Mouse (Mus musculus): ENCODE measurements around the gene Olfr506. TPM values are rescaled to one million over a fixed set of nuclear protein-coding genes. Genes with fewer than 3 reads are reported as not detected.
"Not testable (repeated sequence)": the region's sequence is repeated elsewhere in the genome, so short reads cannot be mapped to it uniquely, and the experiment has no call there.

Olfr506 gene
- not detected for total RNA-seq (2021)

DNA sequence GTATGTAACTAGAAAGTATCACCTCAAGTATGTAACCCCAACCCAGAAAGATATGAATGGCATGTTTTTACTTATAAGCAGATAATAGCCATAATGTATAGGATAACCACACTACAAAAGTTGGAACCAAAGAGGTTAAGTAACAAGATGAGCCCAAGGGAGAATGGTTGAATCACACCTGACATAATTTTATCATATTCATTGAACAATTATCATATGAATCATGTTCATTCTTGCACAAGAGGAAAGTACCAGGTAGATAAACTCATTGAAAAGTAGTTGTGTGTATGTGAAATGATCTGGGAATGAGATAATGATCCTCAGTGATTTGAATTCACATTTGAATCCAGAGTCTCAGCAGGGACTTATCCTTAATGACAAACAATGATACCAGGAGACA lies at the start of gene Olfr506:
TSS of gene Olfr506 (plus strand) at position 301 of the 400 bp plus-strand sequence.
- DNase-seq (ENCODE audit: extremely low spot score in 1 of 2, low spot score in 2 of 2) = no peak
- intact Hi-C loops (cut with DNase I) = no loop called here

DNA sequence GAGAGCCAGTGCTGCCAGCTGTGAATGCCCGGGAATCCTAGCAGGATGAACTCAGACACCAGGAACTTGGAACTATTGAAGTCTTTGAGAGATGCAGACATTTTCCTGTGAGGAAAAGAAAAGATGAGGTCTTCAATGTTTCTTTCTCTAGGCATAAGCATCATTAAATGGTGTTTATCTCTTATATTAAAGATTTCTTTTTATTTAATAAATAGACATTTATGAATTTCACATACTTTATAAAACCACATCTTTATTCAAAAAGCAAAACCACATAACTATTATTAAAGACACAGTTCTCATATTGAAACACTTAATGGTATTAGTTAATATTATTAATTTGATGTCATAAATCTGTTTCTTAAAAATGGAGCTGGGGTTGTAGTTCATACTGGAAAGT lies 44.9 kb upstream of the Olfr506 start, which contains the start of gene Olfr504:
TSS of gene Olfr504 (minus strand) at position 101 of the 400 bp plus-strand sequence.
- DNase-seq (ENCODE audit: extremely low spot score in 1 of 2, low spot score in 2 of 2) = no peak
- intact Hi-C loops (cut with DNase I) = no loop called here

DNA sequence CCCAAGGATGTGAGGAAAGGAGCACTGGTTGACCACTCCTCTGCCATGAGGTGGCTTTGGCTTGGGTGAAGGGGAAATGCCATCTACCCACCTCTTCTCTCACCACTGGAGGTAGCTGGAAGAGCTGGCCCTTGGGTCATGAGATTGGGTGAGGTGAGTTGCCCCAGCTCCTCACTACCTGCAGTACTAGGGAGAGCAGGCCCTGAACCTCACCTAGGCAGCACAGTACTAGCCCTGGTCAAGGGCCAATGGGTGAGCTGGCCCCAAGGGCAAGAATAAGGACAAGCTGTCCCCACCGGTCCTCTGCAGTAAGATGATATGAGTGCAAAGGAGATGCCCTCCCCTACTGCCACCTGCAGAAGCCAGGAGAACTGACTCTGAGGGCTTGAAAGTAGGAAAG lies 20.8 kb upstream of the Olfr506 start:
- DNase-seq (ENCODE audit: extremely low spot score in 1 of 2, low spot score in 2 of 2) = no peak
- intact Hi-C loops (cut with DNase I) = no loop called here

DNA sequence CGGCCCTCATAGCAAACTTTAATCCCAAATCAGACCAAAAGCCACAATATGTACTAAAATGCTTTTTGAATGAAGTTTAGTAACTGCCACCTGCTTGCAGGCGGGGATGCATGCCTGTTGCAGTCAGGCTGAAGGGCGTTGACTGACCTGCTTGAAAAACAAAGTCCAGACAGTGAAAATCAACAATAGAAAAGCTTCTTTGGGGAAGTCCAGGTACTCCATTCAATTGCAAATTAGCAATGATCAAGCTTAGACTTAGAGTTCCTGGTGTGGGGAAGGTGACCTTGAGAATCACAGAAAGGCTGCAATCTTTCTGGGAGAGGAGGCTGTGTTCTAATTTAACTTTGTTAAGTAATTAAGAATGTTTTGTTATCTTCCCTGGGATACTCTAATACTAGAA lies 8.7 kb upstream of the Olfr506 start:
- intact Hi-C loops (cut with DNase I); DNase-seq (ENCODE audit: extremely low spot score in 1 of 2, low spot score in 2 of 2): not testable (repeated sequence)

DNA sequence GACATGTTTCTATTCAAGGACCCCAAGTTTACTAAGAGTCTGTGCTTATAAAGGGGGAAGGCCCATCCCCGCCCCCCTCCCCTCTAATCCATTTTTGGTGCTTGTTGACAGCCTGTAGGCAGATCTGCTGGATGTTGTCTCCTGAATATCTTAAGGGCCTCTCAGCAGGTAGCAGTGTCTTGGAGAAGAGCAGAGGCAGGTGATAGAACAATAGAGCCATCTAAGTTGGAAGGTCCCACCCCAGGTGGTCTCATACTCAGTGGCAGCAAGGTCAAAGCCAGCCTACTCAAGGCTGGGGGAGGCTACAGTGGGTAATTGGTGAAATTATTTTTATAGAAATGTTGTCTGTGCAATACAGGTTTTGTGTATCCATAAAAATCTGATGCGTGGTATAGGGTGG lies 3.5 kb downstream of the Olfr506 start:
- DNase-seq (ENCODE audit: extremely low spot score in 1 of 2, low spot score in 2 of 2) = no peak
- intact Hi-C loops (cut with DNase I) = no loop called here

DNA sequence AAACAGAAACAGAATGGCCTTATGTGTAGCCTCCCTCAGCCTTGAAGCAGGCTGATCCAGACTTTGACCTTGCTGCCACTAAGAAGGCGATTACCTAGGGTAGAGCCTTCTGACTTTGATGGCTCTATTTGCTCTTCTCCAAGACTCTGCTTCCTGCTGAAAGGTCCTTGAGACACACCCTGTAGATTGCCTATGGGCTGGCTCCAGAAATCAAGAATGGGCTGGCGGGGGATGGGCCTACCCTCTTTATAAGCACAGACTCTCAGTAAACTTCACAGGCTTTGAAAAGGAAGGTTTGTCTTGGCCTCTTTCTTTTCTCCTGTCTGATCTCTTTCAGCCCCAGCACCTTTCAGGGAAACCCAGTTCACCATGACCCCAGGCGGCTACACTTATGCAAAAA lies 6.2 kb downstream of the Olfr506 start:
- intact Hi-C loops (cut with DNase I); DNase-seq (ENCODE audit: extremely low spot score in 1 of 2, low spot score in 2 of 2): not testable (repeated sequence)

DNA sequence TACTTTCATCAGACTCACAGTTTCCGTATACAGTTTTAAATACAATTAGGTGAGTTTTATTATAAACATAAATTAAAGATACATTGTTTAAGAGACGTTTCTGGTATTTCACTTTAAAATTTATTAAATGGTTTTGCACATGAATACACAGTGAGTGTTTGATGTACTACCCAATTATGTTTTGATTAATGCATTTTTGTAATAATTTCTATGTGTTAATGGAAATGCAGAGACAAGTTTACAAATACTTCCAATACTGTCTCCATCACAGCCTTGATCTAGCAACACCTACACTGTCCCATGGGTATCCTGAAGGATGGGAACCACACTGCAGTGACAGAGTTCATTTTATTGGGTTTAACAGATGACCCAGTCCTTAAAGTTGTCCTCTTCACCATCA lies 10.9 kb downstream of the Olfr506 start, which contains the start of gene Olfr507:
TSS of gene Olfr507 (plus strand) at position 301 of the 400 bp plus-strand sequence.
- intact Hi-C loops (cut with DNase I) = no loop called here
- DNase-seq (ENCODE audit: extremely low spot score in 1 of 2, low spot score in 2 of 2) = no peak

DNA sequence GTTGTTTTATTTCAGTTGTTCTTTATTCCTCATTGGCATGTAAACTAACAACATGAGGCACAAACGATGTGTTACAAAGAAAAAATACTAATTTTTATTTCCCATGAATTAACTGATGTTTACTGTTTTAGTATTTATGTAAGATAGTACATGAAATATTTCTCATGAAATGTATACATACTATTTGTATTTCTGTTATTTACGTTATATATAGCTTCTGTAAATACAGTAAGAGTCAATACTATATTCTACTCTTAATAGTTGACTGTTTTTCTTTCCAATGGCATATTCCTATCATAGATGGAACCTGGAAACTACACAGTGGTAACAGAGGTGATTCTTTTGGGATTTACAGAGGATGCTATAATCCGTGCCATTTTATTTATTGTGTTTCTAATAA lies 19.1 kb downstream of the Olfr506 start, which contains the start of gene Olfr508:
TSS of gene Olfr508 (plus strand) at position 301 of the 400 bp plus-strand sequence.
- intact Hi-C loops (cut with DNase I) = no loop called here
- DNase-seq (ENCODE audit: extremely low spot score in 1 of 2, low spot score in 2 of 2) = no peak

DNA sequence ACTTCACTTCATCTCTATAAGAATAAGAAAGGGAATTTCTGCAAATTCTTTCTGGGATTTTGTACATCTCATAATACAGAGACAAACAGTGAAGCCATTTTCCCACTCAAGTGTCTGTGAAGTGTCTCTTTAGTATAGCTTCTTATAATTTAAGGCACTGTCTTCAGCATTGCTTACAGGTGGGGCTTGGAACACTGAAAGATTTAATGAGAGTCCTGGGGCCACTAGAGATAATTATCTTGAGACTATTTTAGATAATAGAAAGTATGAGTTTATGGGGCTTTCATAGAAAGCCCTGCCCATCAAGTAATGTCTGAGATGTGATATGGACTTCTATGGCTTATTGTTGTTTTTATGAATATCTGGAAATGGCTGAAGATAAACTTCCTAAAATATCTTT lies 41.2 kb downstream of the Olfr506 start, which contains the start of gene Olfr509:
TSS of gene Olfr509 (minus strand) at position 101 of the 400 bp plus-strand sequence.
- intact Hi-C loops (cut with DNase I) = no loop called here
- no peak for DNase-seq (ENCODE audit: extremely low spot score in 1 of 2, low spot score in 2 of 2)

DNA sequence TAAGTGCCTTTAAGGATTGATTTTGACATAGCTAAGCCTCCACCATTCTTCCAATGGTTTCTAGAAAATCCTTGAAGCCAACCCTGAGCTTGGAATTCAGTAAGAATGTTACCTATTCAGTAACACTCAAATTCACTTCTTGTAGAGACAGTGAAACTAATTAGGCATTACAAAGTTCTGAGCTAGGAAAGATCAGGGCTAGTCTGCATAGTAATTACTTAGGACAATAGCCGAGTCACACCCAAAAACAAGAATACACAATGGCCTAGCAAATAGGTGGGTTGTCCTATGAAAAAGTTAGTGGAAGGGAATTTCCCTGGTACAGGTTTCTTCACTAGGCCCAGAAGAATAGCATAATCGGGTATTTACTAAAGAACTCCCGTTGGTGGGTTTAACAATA lies 51.8 kb downstream of the Olfr506 start:
- DNase-seq (ENCODE audit: extremely low spot score in 1 of 2, low spot score in 2 of 2) = no peak
- intact Hi-C loops (cut with DNase I) = no loop called here

Other genes with a start within 250 kb of the Olfr506 start
- not detected for gene Olfr494, start 245.5 kb upstream of the Olfr506 start, total RNA-seq (2021)
- gene Olfr495, start 217.6 kb upstream of the Olfr506 start, total RNA-seq (2021) = not detected
- not detected for gene Olfr497, start 190.4 kb upstream of the Olfr506 start, total RNA-seq (2021)
- not detected for gene Olfr498, start 145.5 kb upstream of the Olfr506 start, total RNA-seq (2021)
- gene Olfr502, start 85.7 kb upstream of the Olfr506 start, total RNA-seq (2021) = not detected
- not detected for gene Olfr503, start 66.3 kb upstream of the Olfr506 start, total RNA-seq (2021)
- gene Olfr504, start 45.0 kb upstream of the Olfr506 start, total RNA-seq (2021) = not detected
- not detected for gene Olfr507, start 11.0 kb downstream of the Olfr506 start, total RNA-seq (2021)
- gene Olfr508, start 19.2 kb downstream of the Olfr506 start, total RNA-seq (2021) = not detected
- gene Olfr509, start 41.1 kb downstream of the Olfr506 start, total RNA-seq (2021) = not detected
- not detected for gene Olfr510, start 55.6 kb downstream of the Olfr506 start, total RNA-seq (2021)
- gene Olfr512, start 102.5 kb downstream of the Olfr506 start, total RNA-seq (2021) = not detected
- gene Olfr513, start 140.2 kb downstream of the Olfr506 start, total RNA-seq (2021) = not detected
- gene Olfr514, start 215.2 kb downstream of the Olfr506 start, total RNA-seq (2021) = not detected
- not detected for gene Olfr516, start 239.7 kb downstream of the Olfr506 start, total RNA-seq (2021)

Measured in left cerebral cortex, postnatal 10 days (tissue).